Mouse (Mus musculus) MEL (cell line): ENCODE measurements around the gene Phxr2. TPM values are rescaled to one million over a fixed set of nuclear protein-coding genes. Genes with fewer than 3 reads are reported as not detected.

Source experiments
- DNase-seq: peaks from one replicate; pipeline ENCODE4 v3.0.0; 2011; ENCODE audit warnings: low read depth, low spot score
- H3K27ac ChIP-seq: 2 replicates; pipeline ENCODE4 v1.5.1; 2012; ENCODE audit warnings: low read depth, mild to moderate bottlenecking, control low read depth, low read length, moderate library complexity; ENCODE audit not compliant: control insufficient read depth
- H3K27me3 ChIP-seq, 2 experiments: fragments of 150-350 bp in 1 of 2; sonication (generic) in 1 of 2; 2 replicates each; pipeline ENCODE4 v1.6.1; 2012; ENCODE audit warnings: low read length in 2 of 2, mild to moderate bottlenecking in 2 of 2, improper control_type of control experiment in 1 of 2, moderate library complexity in 1 of 2; ENCODE audit not compliant: insufficient read depth in 2 of 2, control insufficient read depth in 1 of 2
- H3K36me3 ChIP-seq, 2 experiments: 2 replicates each; pipeline ENCODE4 v1.6.1; 2012 to 2014; ENCODE audit warnings: low read length in 2 of 2, improper control_type of control experiment in 1 of 2, inconsistent platforms in 1 of 2, mild to moderate bottlenecking in 1 of 2; ENCODE audit not compliant: insufficient read depth in 2 of 2, control insufficient read depth in 1 of 2
- H3K4me1 ChIP-seq, 2 experiments: fragments of 150-350 bp in 1 of 2; sonication (generic) in 1 of 2; 2 replicates each; pipeline ENCODE4 v1.6.1; 2012; ENCODE audit warnings: low read length in 2 of 2, improper control_type of control experiment in 1 of 2, mild to moderate bottlenecking in 1 of 2; ENCODE audit not compliant: insufficient read depth in 2 of 2, control insufficient read depth in 1 of 2
- H3K4me3 ChIP-seq, 2 experiments: fragments of 150-350 bp in 1 of 2; sonication (generic) in 1 of 2; 2 replicates each; pipeline ENCODE4 v1.5.1; 2012; ENCODE audit warnings: low read depth in 2 of 2, low read length in 2 of 2, mild to moderate bottlenecking in 2 of 2, moderate library complexity in 2 of 2, control low read depth in 1 of 2, improper control_type of control experiment in 1 of 2; ENCODE audit not compliant: control insufficient read depth in 1 of 2, insufficient read depth in 1 of 2
- H3K79me2 ChIP-seq: 2 replicates; pipeline ENCODE4 v1.6.1; 2012; ENCODE audit warnings: mild to moderate bottlenecking, low read length, moderate library complexity; ENCODE audit not compliant: control insufficient read depth, poor library complexity, insufficient read depth
- H3K9ac ChIP-seq: 2 replicates; pipeline ENCODE4 v1.6.1; 2012; ENCODE audit warnings: low read depth, mild to moderate bottlenecking, control low read depth, low read length, moderate library complexity; ENCODE audit not compliant: control insufficient read depth, poor library complexity, severe bottlenecking
- H3K9me3 ChIP-seq: fragments of 150-350 bp; sonication (generic); replicated peaks from 2 replicates; pipeline ENCODE4 v1.6.1; 2012; ENCODE audit warnings: mild to moderate bottlenecking, low read length, improper control_type of control experiment, moderate library complexity; ENCODE audit not compliant: insufficient read depth
- BHLHE40 ChIP-seq: IDR thresholded peaks from 2 replicates; pipeline ENCODE4 v1.6.1; 2012; ENCODE audit warnings: low read depth, mild to moderate bottlenecking, inconsistent platforms, low read length, improper control_type of control experiment, borderline replicate concordance
- GABPA ChIP-seq: IDR thresholded peaks from 2 replicates; pipeline ENCODE4 v1.6.1; 2012; ENCODE audit warnings: low read depth, mild to moderate bottlenecking, inconsistent platforms, low read length, improper control_type of control experiment, moderate library complexity
- HCFC1 ChIP-seq: IDR thresholded peaks from 2 replicates; pipeline ENCODE4 v1.6.1; 2012; ENCODE audit warnings: low read depth, mild to moderate bottlenecking, inconsistent platforms, low read length, improper control_type of control experiment, moderate library complexity
- JUND ChIP-seq: IDR thresholded peaks from 2 replicates; pipeline ENCODE4 v1.6.1; 2011; ENCODE audit warnings: low read depth, mild to moderate bottlenecking, improper control_type of control experiment, low read length
- KAT2A ChIP-seq: conservative IDR thresholded peaks from 2 replicates; pipeline ENCODE4 v1.6.1; 2012; ENCODE audit warnings: low read depth, low read length, improper control_type of control experiment, inconsistent platforms
- MAX ChIP-seq: IDR thresholded peaks from 2 replicates; pipeline ENCODE4 v1.6.1; 2011; ENCODE audit warnings: low read length, improper control_type of control experiment
- NELFE ChIP-seq: IDR thresholded peaks from 2 replicates; pipeline ENCODE4 v1.6.1; 2011; ENCODE audit warnings: low read depth, low read length, improper control_type of control experiment
- RAD21 ChIP-seq: IDR thresholded peaks from 2 replicates; pipeline ENCODE4 v1.6.1; 2011; ENCODE audit warnings: mild to moderate bottlenecking, low read depth, low read length, improper control_type of control experiment
- RCOR1 ChIP-seq: IDR thresholded peaks from 2 replicates; pipeline ENCODE4 v1.6.1; 2012; ENCODE audit warnings: low read depth, mild to moderate bottlenecking, inconsistent platforms, low read length, improper control_type of control experiment
- SMC3 ChIP-seq: IDR thresholded peaks from 2 replicates; pipeline ENCODE4 v1.6.1; 2011; ENCODE audit warnings: low read depth, low read length, improper control_type of control experiment
- TAL1 ChIP-seq: IDR thresholded peaks from 2 replicates; pipeline ENCODE4 v1.6.1; 2012; ENCODE audit warnings: mild to moderate bottlenecking, inconsistent platforms, low read length, moderate library complexity, mixed read lengths
- USF1 ChIP-seq: IDR thresholded peaks from 2 replicates; pipeline ENCODE4 v1.6.1; 2014; ENCODE audit warnings: low read depth, mild to moderate bottlenecking, inconsistent platforms, low read length, improper control_type of control experiment, moderate library complexity
- ZC3H11A ChIP-seq: IDR thresholded peaks from 2 replicates; pipeline ENCODE4 v1.6.1; 2012; ENCODE audit warnings: low read depth, mild to moderate bottlenecking, inconsistent platforms, low read length, improper control_type of control experiment
- ZKSCAN1 ChIP-seq: IDR thresholded peaks from 2 replicates; pipeline ENCODE4 v1.6.1; 2012; ENCODE audit warnings: low read depth, mild to moderate bottlenecking, inconsistent platforms, low read length, improper control_type of control experiment, moderate library complexity
- ZNF384 ChIP-seq: IDR thresholded peaks from 2 replicates; pipeline ENCODE4 v1.6.1; 2012; ENCODE audit warnings: low read depth, mild to moderate bottlenecking, inconsistent platforms, low read length, improper control_type of control experiment
- polyA plus RNA-seq, 2 experiments: library from polyadenylated mRNA; stranded (reverse) in 1 of 2; unstranded in 1 of 2; fragments of >175 nt in 1 of 2; fragments of >200 nt in 1 of 2; gene quantifications; 2 replicates each; pipeline versions ENCODE4 v1.2.1 to v1.2.4; 2012; ENCODE audit warnings: low replicate concordance in 2 of 2, low read depth in 1 of 2; ENCODE audit not compliant: insufficient read length in 2 of 2, insufficient read depth in 1 of 2, missing spikeins in 1 of 2
- total RNA-seq: library from RNA; depleted of rRNA; stranded (reverse); fragments of 300-350 nt; gene quantifications from 2 replicates; pipeline ENCODE4 v1.2.3, GENCODE M21; 2012

Phxr2 gene
- total and polyA plus RNA-seq, 3 experiments: not detected

DNA sequence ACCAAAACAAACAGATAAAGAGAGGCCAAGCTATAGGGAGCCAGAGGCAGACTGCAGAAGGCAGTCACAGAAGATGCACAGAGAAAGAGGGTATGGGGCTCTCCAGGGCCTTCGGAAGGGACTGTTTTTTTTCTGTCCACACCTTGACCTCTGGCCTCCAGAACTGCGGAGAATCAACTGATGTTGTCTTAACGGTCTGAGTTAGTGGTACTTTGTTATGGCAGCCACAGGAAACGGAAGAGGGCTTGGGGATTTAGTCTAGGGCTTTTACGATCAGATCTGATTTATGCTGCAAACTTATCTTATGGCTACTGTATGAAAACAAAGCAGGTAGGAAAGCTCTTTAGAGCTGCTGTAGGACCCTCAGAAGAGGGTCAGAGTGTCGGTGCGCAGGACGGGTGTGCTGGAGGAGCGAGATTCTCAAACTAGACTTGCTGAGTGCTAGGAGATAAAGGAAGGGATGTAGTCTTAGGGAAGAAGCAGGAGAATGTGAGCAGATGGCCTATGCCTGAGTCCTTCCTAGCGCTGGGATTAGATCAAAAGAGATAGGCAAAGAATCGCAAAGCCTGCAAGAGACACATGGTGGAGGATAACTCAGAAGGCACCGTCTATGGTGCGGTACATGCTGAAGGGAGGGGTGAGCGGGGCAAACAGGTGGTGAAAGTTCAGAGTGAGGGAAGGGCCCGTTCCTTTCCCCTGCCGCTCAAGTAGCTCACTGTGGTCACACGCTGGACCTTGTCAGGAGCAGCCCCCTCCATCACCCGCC lies 10.5 kb downstream of the Phxr2 start:
- Histone ChIP-seq H3K9ac (no peak overlapping the region), H3K27me3 (no peaks in the 10 kb centered on the region), H3K36me3 (no peaks in the 10 kb centered on the region), H3K4me1 (no peaks in the 10 kb centered on the region), H3K27ac (no peak overlapping the region), H3K9me3 (no peaks in the 10 kb centered on the region), H3K79me2 (0 out of 2 replicates have a peak, but pooled peaks cover 3% of the 10 kb centered on the region), H3K4me3 (no peak overlapping the region)
- DNase-seq: no peak
- TF ChIP-seq RAD21 (no peak), JUND (no peak), MAX (no peak), BHLHE40 (no peak), USF1 (no peak), TAL1 (no peak), RCOR1 (no peak), ZKSCAN1 (no peak), NELFE (no peak), GABPA (no peak), ZC3H11A (no peak), KAT2A (no peak)

DNA sequence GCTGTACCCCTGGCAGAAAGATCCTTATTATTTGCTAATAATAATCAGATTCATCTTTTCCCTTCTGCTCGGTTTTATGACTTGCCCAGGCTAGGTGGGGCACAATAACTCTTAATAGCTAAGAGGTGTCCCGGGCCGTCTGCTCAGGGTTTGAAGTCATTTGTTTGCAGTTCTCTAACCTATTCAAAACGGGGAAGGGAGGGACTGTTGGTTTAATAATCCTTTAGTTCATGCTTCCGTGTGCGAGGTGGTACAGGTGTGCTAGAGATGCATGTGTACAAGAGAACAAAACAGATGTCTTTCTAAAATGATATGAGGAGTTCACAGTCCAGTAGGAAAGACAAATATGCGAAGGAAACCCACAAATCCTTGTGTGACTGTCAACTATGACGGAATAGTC lies 11.8 kb downstream of the Phxr2 start:
- Histone ChIP-seq H3K27me3 (no peaks in the 10 kb centered on the region), H3K79me2 (0 out of 2 replicates have a peak, but pooled peaks cover 3% of the 10 kb centered on the region), H3K9me3 (no peaks in the 10 kb centered on the region), H3K36me3 (no peaks in the 10 kb centered on the region), H3K9ac (no peak overlapping the region), H3K4me3 (no peak overlapping the region), H3K4me1 (no peaks in the 10 kb centered on the region), H3K27ac (no peak overlapping the region)
- TF ChIP-seq MAX (no peak), ZNF384 (no peak), SMC3 (no peak), RCOR1 (no peak), HCFC1 (no peak)
- DNase-seq: no peak
